ENCODE assay signal across 10 mouse cellular contexts in the genomic region with DNA sequence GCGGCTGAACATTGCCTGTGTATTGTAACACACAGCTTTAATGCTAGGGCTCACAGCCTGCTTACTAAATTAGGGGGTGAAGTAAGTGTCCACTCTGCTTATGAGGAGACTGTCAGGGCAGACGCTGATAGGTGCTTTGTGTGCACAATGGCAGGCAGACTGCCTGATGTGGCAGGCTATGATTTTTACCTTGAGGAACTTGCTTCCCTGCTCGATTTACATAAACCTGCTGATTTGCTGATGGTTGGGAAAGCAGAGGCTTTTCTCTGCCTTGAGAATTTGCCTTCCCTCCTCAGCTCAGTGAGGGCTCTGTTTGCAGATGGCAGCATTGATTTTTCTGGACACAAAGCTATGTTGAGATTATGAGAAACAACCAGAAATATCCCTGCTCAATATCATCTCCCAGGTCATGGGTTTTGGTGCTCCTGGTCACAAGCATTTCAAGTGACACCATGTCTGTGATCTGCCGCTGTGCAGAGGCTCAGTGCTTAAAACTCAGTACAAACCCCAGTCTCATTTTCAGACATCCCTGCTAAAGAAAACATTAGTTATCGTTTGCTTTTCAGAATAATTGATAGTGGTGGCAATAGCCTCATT.
DNase-seq lines count a peak whose midpoint lies in the region; ATAC-seq and TF ChIP-seq lines count a peak whose summit lies in the region.
"Had no signal": no experiment of that assay in that cellular context is flagged by ENCODE, and none has a peak within 500 bp of the region (broad histone marks: within the 10 kb centered on the region; RNA-seq: fewer than 3 reads in every experiment).

No protein-coding gene starts in this region.

- H3K9me3 ChIP-seq in liver, postnatal 0 days (ENCODE audit: low read length) = no peaks in the 10 kb centered on the region
- H3K9me3 ChIP-seq in liver, embryonic 11.5 days (ENCODE audit: control insufficient read depth, low read length) = no peaks in the 10 kb centered on the region
- no peaks in the 10 kb centered on the region for H3K9me3 ChIP-seq in forebrain, embryonic 14.5 days (replicated peaks; ENCODE audit: control insufficient read depth, low read length)
- H3K9me3 ChIP-seq in hindbrain, postnatal 0 days (ENCODE audit: low read length) = no peaks in the 10 kb centered on the region

- no peak for DNase-seq in liver, postnatal 0 days
- DNase-seq in liver, embryonic 11.5 days (ENCODE audit: low spot score) = no peak
- peak; percentile 57 for DNase-seq in forebrain, embryonic 14.5 days (ENCODE audit: low spot score)
- DNase-seq in hindbrain, postnatal 0 days (ENCODE audit: low spot score) = no peak
- peak; percentile 53 for DNase-seq in retina, postnatal 1 day
- no peak for DNase-seq in gastrocnemius, adult 8-10 months (ENCODE audit: low spot score in 2 of 2)
- DNase-seq: kidney, postnatal 4 days; thymus, adult 18-20 months had no signal

- no peak for TF ChIP-seq CTCF in liver, postnatal 0 days (IDR thresholded peaks at IDR 0.05; ENCODE audit: low read depth)
- no peak for TF ChIP-seq CTCF in hindbrain, postnatal 0 days (IDR thresholded peaks at IDR 0.05; ENCODE audit: low read depth)

- H3K9ac ChIP-seq in liver, postnatal 0 days (replicated peaks) = no peak overlapping the region
- no peak overlapping the region for H3K9ac ChIP-seq in liver, embryonic 11.5 days (ENCODE audit: low read depth, low read length)
- H3K9ac ChIP-seq in forebrain, embryonic 14.5 days (ENCODE audit: low read length) = peak overlapping the region; percentile 47
- H3K9ac ChIP-seq in hindbrain, postnatal 0 days (replicated peaks; ENCODE audit: low read length) = 0 out of 2 replicates have a peak overlapping the region, but pooled peaks have one; percentile 7

- H3K27me3 ChIP-seq in liver, postnatal 0 days (ENCODE audit: insufficient read depth, low read length) = no peaks in the 10 kb centered on the region
- no peaks in the 10 kb centered on the region for H3K27me3 ChIP-seq in liver, embryonic 11.5 days (replicated peaks; ENCODE audit: control insufficient read depth, insufficient read depth, low read length)
- no peaks in the 10 kb centered on the region for H3K27me3 ChIP-seq in forebrain, embryonic 14.5 days (replicated peaks; ENCODE audit: control insufficient read depth, insufficient read depth, low read length)
- no peaks in the 10 kb centered on the region for H3K27me3 ChIP-seq in hindbrain, postnatal 0 days (ENCODE audit: insufficient read depth, low read length)

- H3K27ac ChIP-seq in liver, postnatal 0 days (ENCODE audit: low read depth) = no peak overlapping the region; the same call in 1 of the 2 replicates
- no peak overlapping the region for H3K27ac ChIP-seq in liver, embryonic 11.5 days (ENCODE audit: low read depth, low read length)
- H3K27ac ChIP-seq in forebrain, embryonic 14.5 days (ENCODE audit: low read depth, low read length) = peak overlapping the region; percentile 81
- H3K27ac ChIP-seq in hindbrain, postnatal 0 days = peak overlapping the region; percentile 62

- H3K36me3 ChIP-seq in liver, postnatal 0 days (replicated peaks; ENCODE audit: insufficient read depth, low read length) = no peaks in the 10 kb centered on the region
- no peaks in the 10 kb centered on the region; the same call in 1 of the 2 replicates for H3K36me3 ChIP-seq in liver, embryonic 11.5 days (ENCODE audit: control insufficient read depth, insufficient read depth, low read length)
- H3K36me3 ChIP-seq in forebrain, embryonic 14.5 days (ENCODE audit: control insufficient read depth, insufficient read depth, low read length) = no peaks in the 10 kb centered on the region
- no peaks in the 10 kb centered on the region for H3K36me3 ChIP-seq in hindbrain, postnatal 0 days (ENCODE audit: insufficient read depth, low read length)

- ATAC-seq in liver, postnatal 0 days = peak; percentile 31; the same call in 1 of the 2 replicates
- no peak for ATAC-seq in liver, embryonic 11.5 days (replicated peaks; ENCODE audit: low FRiP score)
- peak; percentile 71; the same call in 1 of the 2 replicates for ATAC-seq in forebrain, embryonic 14.5 days
- peak; percentile 49; the same call in 1 of the 2 replicates for ATAC-seq in hindbrain, postnatal 0 days
- ATAC-seq in monocyte, adult 5-6 weeks (replicated peaks; ENCODE audit: insufficient number of reproducible peaks, low FRiP score, low TSS enrichment, poor library complexity, severe bottlenecking) = no peak

- H3K4me3 ChIP-seq in liver, postnatal 0 days (ENCODE audit: low read depth, low read length) = no peak overlapping the region
- H3K4me3 ChIP-seq in liver, embryonic 11.5 days (ENCODE audit: low read depth, low read length) = no peak overlapping the region
- no peak overlapping the region for H3K4me3 ChIP-seq in forebrain, embryonic 14.5 days (ENCODE audit: low read depth, low read length)
- no peak overlapping the region for H3K4me3 ChIP-seq in hindbrain, postnatal 0 days (ENCODE audit: low read length)
- H3K4me3 ChIP-seq: myocyte had no signal

- no peak for TF ChIP-seq EP300 in liver, postnatal 0 days (IDR thresholded peaks at IDR 0.05; ENCODE audit: low read depth)

- 64% methylated on average over 5 of the region's 5 CpGs for WGBS in liver, postnatal 0 days (ENCODE audit: insufficient replicate concordance)
- 67% methylated on average over 5 of the region's 5 CpGs for WGBS in liver, embryonic 11.5 days
- 10% methylated on average over 5 of the region's 5 CpGs for WGBS in forebrain, embryonic 14.5 days
- 14% methylated on average over 5 of the region's 5 CpGs for WGBS in hindbrain, postnatal 0 days

- peaks cover 21% of the 10 kb centered on the region for H3K4me1 ChIP-seq in liver, postnatal 0 days (ENCODE audit: insufficient read depth)
- H3K4me1 ChIP-seq in liver, embryonic 11.5 days (replicated peaks; ENCODE audit: control insufficient read depth, insufficient read depth, low read length) = peaks cover 30% of the 10 kb centered on the region
- peaks cover 23% of the 10 kb centered on the region for H3K4me1 ChIP-seq in forebrain, embryonic 14.5 days (ENCODE audit: control insufficient read depth, insufficient read depth, low read length)
- peaks cover 22% of the 10 kb centered on the region; the same call in 1 of the 2 replicates for H3K4me1 ChIP-seq in hindbrain, postnatal 0 days (ENCODE audit: insufficient read depth, low read length)

- no peak overlapping the region for H3K4me2 ChIP-seq in liver, postnatal 0 days (ENCODE audit: low read depth, low read length)
- H3K4me2 ChIP-seq in liver, embryonic 11.5 days = no peak overlapping the region
- H3K4me2 ChIP-seq in forebrain, embryonic 14.5 days (ENCODE audit: low read length) = peak overlapping the region; percentile 22
- no peak overlapping the region for H3K4me2 ChIP-seq in hindbrain, postnatal 0 days (ENCODE audit: low read depth, low read length)

Comparison
In these comparisons a context has a peak if more than half of its experiments do, and no peak if none do; other contexts are left out.
1. ATAC-seq: peak in liver, postnatal 0 days (single experiment), forebrain, embryonic 14.5 days (single experiment) and hindbrain, postnatal 0 days (single experiment); none in liver, embryonic 11.5 days (single experiment) and monocyte, adult 5-6 weeks (single experiment).
2. DNase-seq: peak in forebrain, embryonic 14.5 days (single experiment) and retina, postnatal 1 day (single experiment); none in liver, postnatal 0 days (single experiment), liver, embryonic 11.5 days (single experiment), hindbrain, postnatal 0 days (single experiment) and gastrocnemius, adult 8-10 months (0 of 2).
3. H3K27ac ChIP-seq: peak in forebrain, embryonic 14.5 days (single experiment) and hindbrain, postnatal 0 days (single experiment); none in liver, postnatal 0 days (single experiment) and liver, embryonic 11.5 days (single experiment).
4. H3K9ac ChIP-seq: peak in forebrain, embryonic 14.5 days (single experiment) and hindbrain, postnatal 0 days (single experiment); none in liver, postnatal 0 days (single experiment) and liver, embryonic 11.5 days (single experiment).